Mouse (Mus musculus) neural tube, embryonic 12.5 days (tissue): ENCODE results near the gene 2310022B05Rik. TPM values are rescaled to one million over a fixed set of nuclear protein-coding genes. Genes with fewer than 3 reads are reported as not detected.

Source experiments
- ATAC-seq: fragments of 200-750 bp; cut with Nextera tagmentation; 2 replicates; pipeline ENCODE4 v1.8.0; 2017; ENCODE audit warnings: low read depth, mild to moderate bottlenecking, moderate TSS enrichment, moderate library complexity; ENCODE audit not compliant: low FRiP score
- H3K27ac ChIP-seq: fragments of 300-500 bp; sonication (generic); 2 replicates; pipeline ENCODE4 v1.5.1; 2016
- H3K27me3 ChIP-seq: fragments of 300-500 bp; sonication (generic); replicated peaks from 2 replicates; pipeline ENCODE4 v1.6.1; 2016; ENCODE audit warnings: mild to moderate bottlenecking
- H3K36me3 ChIP-seq: fragments of 300-500 bp; sonication (generic); 2 replicates; pipeline ENCODE4 v1.6.1; 2016; ENCODE audit warnings: mild to moderate bottlenecking
- H3K4me1 ChIP-seq: fragments of 300-500 bp; sonication (generic); 2 replicates; pipeline ENCODE4 v1.6.1; 2016
- H3K4me2 ChIP-seq: fragments of 300-500 bp; sonication (generic); replicated peaks from 2 replicates; pipeline ENCODE4 v1.6.1; 2016; ENCODE audit warnings: mild to moderate bottlenecking
- H3K4me3 ChIP-seq: fragments of 300-500 bp; sonication (generic); 2 replicates; pipeline ENCODE4 v1.5.1; 2016
- H3K9ac ChIP-seq: fragments of 300-500 bp; sonication (generic); 2 replicates; pipeline ENCODE4 v1.6.1; 2016; ENCODE audit warnings: mild to moderate bottlenecking
- H3K9me3 ChIP-seq: fragments of 300-500 bp; sonication (generic); 2 replicates; pipeline ENCODE4 v1.6.1; 2016; ENCODE audit warnings: mild to moderate bottlenecking
- WGBS: fragments of 180-500 bp; shearing (Covaris S2); methylation state at CpG from one replicate; pipeline ENCODE4 v1.1.7; 2016; 5-methylcytosine and 5-hydroxymethylcytosine counted together
- polyA plus RNA-seq: library from polyadenylated mRNA; unstranded; fragments of >200 nt; fragmentation: Nextera tagmentation; extraction: Ambion mirVana; gene quantifications from 2 replicates; pipeline ENCODE4 v1.2.1, GENCODE M21; 2016

Gene 2310022B05Rik
- polyA plus RNA-seq, 1 experiment from 2014 or later: 27.4 TPM

DNA sequence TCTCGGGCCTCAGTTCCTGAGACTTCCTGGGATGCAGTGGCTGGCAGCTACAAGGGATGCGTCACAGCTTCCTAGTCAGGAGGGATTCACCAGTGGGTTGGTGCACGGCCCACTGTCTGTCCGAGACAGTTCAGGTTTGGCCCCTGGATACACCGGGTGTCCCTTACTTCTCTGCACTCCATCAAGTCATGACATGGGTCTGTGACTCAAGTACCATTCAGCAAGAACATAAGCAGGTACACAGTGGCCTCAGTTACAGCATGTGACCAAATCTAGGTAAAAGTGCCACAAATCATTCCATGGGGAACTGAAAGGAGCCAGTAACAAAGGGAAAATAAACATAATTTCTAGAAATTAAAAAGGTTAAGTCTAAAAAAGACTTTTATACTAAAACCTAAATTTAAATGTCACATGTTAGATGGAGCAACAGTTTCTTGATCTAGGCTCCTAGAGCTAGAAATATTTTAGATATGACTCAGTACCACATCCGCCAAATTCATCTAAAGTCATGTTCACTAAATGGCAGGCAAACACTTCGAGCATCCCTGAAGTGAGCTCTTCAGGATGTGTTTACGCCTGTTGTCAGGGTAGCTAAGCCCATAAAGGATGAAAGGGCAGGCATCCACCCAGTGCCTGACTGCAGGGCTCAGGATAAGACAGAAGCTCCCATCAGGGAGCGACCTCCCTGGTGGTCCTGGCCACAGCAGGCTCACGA is 18.1 kb upstream of the 2310022B05Rik start:
- WGBS: 87% methylated on average over 10 of the region's 10 CpGs
- H3K4me2 ChIP-seq: no peak overlapping the region
- peaks cover 73% of the 10 kb centered on the region for H3K36me3 ChIP-seq
- H3K9ac ChIP-seq: no peak overlapping the region
- H3K27ac ChIP-seq: no peak overlapping the region
- no peak for ATAC-seq
- H3K4me1 ChIP-seq: no peaks in the 10 kb centered on the region
- H3K4me3 ChIP-seq: no peak overlapping the region
- H3K27me3 ChIP-seq: no peaks in the 10 kb centered on the region
- no peaks in the 10 kb centered on the region for H3K9me3 ChIP-seq

DNA sequence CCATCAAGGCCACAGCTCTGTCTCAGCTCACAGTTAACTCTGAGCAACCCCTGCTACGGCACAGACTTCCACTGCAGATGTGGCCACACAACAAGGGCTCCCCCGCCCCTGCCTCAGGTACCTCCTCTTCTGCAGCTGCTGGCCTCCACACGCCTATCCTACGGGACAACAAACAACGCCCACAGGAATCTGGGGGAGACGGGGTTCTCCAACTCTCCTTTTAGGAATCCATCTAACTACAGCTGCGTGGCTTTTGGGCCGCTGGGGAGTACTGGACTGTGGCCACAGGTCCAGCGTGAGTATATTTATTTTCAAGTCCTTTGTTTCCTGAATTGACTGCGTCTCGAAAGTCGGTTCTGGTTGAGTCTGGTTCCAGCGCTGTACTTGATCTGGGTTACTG is 15.1 kb upstream of the 2310022B05Rik start:
- Histone ChIP-seq H3K4me3 (no peak overlapping the region), H3K9me3 (no peaks in the 10 kb centered on the region), H3K27me3 (no peaks in the 10 kb centered on the region), H3K9ac (no peak overlapping the region), H3K4me2 (no peak overlapping the region), H3K27ac (no peak overlapping the region), H3K36me3 (peaks cover 69% of the 10 kb centered on the region), H3K4me1 (no peaks in the 10 kb centered on the region)
- no peak for ATAC-seq
- WGBS: 94% methylated on average over 13 of the region's 13 CpGs

DNA sequence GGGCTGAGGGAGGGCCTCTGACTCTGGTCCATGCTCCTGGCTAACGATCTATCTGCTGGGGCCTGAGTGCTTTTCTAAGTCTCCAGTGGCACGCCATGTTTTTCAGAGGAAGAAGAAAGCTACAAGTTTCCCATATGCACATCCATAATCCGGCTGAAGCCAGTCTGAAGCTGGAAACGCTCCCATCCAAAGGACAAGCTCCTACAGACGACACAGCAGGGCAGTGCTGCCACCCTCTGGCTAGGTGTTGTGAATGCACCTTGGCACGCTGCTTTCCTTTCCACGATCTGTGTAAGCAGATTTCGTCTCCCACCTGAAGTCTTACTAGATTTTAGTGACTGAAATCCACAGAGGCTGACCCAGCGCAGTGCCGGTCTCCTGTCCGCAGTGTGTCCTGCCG is 14.3 kb upstream of the 2310022B05Rik start:
- Histone ChIP-seq H3K4me2 (no peak overlapping the region), H3K27me3 (no peaks in the 10 kb centered on the region), H3K4me1 (no peaks in the 10 kb centered on the region), H3K27ac (no peak overlapping the region), H3K9me3 (no peaks in the 10 kb centered on the region), H3K9ac (no peak overlapping the region), H3K4me3 (no peak overlapping the region), H3K36me3 (peaks cover 71% of the 10 kb centered on the region)
- WGBS: 61% methylated on average over 12 of the region's 12 CpGs
- peak; percentile 74; the same call in 1 of the 2 replicates for ATAC-seq

DNA sequence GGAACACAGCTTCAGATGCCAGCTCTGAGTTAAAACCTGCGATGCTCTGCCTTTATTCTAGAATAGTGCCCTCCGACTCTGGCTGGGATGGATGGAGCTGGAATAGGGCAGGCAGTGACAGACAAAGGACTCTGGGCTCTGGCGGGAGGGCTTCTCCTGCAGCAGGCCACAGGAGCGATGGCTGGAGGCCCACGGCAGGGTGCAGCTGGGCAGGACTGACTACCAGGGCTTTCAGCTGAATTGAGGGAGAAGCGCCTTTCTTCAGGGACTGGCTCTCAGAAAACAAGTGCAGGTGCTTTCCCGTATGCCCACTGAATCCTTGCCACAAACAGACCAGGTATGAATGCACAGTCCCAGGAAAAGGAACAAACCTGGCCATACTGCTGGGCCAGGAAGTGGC is 13.9 kb upstream of the 2310022B05Rik start:
- Histone ChIP-seq H3K4me2 (no peak overlapping the region), H3K9me3 (no peaks in the 10 kb centered on the region), H3K9ac (no peak overlapping the region), H3K36me3 (peaks cover 75% of the 10 kb centered on the region), H3K4me1 (no peaks in the 10 kb centered on the region), H3K27ac (no peak overlapping the region), H3K4me3 (no peak overlapping the region), H3K27me3 (no peaks in the 10 kb centered on the region)
- WGBS: 91% methylated on average over 7 of the region's 7 CpGs
- 0 out of 2 replicates have a peak, but pooled peaks have one; percentile 29 for ATAC-seq

DNA sequence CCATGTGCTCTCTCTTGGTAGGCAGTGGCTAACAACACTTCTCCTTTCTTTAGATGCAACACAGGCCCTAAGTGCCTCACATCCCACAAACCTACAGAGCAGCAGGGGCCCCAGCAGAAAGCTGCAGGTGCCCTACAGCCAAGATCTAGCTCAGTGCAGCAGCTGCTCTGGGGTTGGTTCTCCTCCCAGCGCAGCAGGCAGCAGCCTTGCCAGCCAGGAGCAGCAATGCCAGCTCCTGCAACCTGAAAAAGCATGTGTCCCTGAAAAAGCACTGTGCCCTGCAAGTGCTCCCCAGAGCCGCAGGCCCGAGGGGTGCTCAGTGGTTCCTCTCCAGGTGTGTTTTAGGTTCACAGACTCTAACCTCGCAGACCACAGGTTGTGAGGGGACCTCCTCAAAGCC is 13.5 kb upstream of the 2310022B05Rik start:
- Histone ChIP-seq H3K27me3 (no peaks in the 10 kb centered on the region), H3K4me3 (no peak overlapping the region), H3K27ac (no peak overlapping the region), H3K4me1 (no peaks in the 10 kb centered on the region), H3K9ac (no peak overlapping the region), H3K9me3 (no peaks in the 10 kb centered on the region), H3K36me3 (peaks cover 73% of the 10 kb centered on the region), H3K4me2 (no peak overlapping the region)
- ATAC-seq: no peak
- WGBS: 92% methylated on average over 4 of the region's 4 CpGs

DNA sequence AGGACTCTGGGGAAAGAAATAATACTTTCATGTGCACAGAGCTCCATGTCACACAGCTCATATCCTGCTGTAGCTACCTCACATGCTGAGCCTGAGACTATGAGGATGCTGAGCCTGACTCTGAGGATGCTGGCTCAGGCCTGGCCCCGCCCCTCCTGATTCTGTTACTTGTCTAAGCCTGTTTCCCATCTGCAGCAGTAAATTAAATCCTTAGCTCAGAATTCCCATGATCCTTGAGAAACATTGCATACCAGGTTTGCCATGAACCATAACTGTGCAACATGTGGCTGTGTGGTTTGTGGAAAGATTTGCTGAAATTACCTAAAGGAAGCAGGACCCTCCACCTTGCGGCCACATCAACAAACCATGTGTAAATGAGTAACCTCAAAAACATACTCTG is 9.2 kb upstream of the 2310022B05Rik start:
- Histone ChIP-seq H3K4me3 (no peak overlapping the region), H3K4me1 (no peaks in the 10 kb centered on the region), H3K27ac (no peak overlapping the region), H3K27me3 (no peaks in the 10 kb centered on the region), H3K9ac (no peak overlapping the region), H3K9me3 (no peaks in the 10 kb centered on the region), H3K4me2 (no peak overlapping the region), H3K36me3 (peaks cover 49% of the 10 kb centered on the region)
- 92% methylated on average over 2 of the region's 2 CpGs for WGBS
- no peak for ATAC-seq

DNA sequence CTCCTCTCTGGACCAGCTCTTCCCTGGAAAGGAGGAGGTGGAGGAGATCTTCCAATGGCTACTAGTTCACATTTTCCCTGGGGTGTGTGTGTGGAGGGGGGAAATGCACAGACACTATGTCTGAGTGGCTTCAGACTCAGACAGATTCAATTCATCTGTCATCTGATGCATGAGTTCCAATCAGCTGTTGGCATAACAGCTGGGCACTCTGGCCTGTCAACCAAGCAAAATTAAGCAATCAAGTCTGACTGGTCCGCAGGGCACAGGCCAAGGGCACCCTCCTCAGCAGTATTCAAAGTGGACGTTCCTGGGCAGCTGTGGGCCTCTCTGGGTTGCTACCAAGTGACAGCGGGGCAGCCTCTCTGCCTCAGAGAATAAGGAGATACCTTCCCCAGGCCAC is 5.6 kb upstream of the 2310022B05Rik start:
- H3K9me3 ChIP-seq: no peaks in the 10 kb centered on the region
- no peak overlapping the region for H3K27ac ChIP-seq
- 81% methylated on average over 3 of the region's 3 CpGs for WGBS
- H3K36me3 ChIP-seq: peaks cover 23% of the 10 kb centered on the region
- no peak overlapping the region for H3K4me3 ChIP-seq
- no peak overlapping the region for H3K4me2 ChIP-seq
- H3K9ac ChIP-seq: no peak overlapping the region
- no peaks in the 10 kb centered on the region for H3K27me3 ChIP-seq
- no peaks in the 10 kb centered on the region for H3K4me1 ChIP-seq
- ATAC-seq: no peak

DNA sequence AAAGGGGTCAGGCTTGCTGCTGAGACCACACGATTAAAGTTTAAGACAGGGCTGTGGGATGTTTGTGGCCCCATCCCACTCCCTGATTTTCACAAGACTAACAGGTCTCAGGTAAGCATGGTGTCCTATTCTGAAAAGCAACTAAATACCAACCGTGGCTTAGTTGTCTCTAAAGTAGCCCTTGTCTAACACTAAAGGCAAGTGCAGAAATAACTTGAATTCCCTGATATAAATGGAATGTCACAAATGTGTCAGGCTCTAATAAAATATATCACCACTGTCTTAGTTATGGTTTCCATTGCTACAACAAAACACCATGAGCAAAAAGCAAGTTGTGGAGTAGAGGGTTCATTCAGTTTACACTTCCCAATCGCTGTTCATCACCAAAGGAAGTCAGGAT is 1.2 kb upstream of the 2310022B05Rik start:
- Histone ChIP-seq H3K9me3 (no peaks in the 10 kb centered on the region), H3K9ac (no peak overlapping the region), H3K4me2 (no peak overlapping the region), H3K4me3 (no peak overlapping the region), H3K4me1 (peaks cover 27% of the 10 kb centered on the region), H3K36me3 (no peaks in the 10 kb centered on the region), H3K27ac (no peak overlapping the region), H3K27me3 (no peaks in the 10 kb centered on the region)
- no peak for ATAC-seq
- WGBS: 86% methylated on average over 3 of the region's 3 CpGs

DNA sequence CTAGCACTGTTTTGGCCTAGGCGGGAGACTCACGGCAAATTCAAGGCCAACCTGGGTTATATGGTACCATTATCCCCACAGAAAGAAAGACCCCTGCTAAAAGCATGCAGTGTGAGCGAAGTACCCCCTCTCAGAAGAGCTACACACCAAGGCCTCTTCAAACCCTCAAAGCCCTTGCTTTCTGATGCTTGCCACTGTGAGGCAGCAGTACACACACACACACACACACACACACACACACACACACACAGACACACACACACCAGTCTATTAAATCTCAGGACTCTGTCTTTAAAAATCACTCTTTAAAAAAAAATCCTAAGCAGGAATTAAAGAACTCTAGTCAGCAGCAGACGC is 683 bp upstream of the 2310022B05Rik start:
- no peaks in the 10 kb centered on the region for H3K27me3 ChIP-seq
- H3K4me3 ChIP-seq: peak overlapping the region; percentile 80
- 50% methylated on average over 4 of the region's 4 CpGs for WGBS
- peaks cover 28% of the 10 kb centered on the region for H3K4me1 ChIP-seq
- peak overlapping the region; percentile 77; the same call in 1 of the 2 replicates for H3K27ac ChIP-seq
- peak; percentile 18; the same call in 1 of the 2 replicates for ATAC-seq
- peak overlapping the region; percentile 82 for H3K4me2 ChIP-seq
- H3K9me3 ChIP-seq: no peaks in the 10 kb centered on the region
- H3K9ac ChIP-seq: 0 out of 2 replicates have a peak overlapping the region, but pooled peaks have one; percentile 21
- H3K36me3 ChIP-seq: no peaks in the 10 kb centered on the region

DNA sequence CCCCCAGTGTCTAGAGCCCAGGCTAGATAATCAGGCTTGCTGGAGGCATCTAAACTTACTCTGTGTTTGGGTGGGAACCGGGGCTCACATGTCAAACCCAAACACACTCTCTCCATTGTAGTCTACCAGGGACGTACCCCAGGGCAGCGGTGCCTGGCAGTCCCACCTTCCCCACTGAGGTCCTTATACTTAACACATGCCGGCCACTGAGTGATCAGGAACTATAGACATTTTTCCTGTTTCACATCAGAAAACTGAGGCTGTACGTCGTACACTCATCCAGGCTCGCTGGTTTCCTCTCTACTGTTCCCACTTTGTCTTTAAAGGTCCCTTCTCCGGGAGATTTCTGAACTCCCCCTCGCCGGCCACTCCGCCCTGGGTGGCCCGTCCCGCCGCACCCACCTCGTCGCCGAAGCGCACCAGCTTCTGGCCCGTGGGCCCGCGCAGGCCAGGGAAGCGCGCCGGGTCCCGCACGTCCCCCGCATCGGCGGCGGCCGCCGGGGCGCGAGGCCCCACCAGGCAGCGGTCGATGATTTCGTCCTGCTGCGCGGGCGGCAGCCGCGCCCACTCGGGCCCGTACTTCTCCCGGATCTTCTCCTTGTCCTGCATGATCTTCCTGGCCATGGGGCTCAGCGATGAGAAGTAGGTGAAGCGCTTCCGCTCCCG is 590 bp downstream of the 2310022B05Rik start:
- peak overlapping the region; percentile 82 for H3K4me2 ChIP-seq
- WGBS: under 1% methylated on average over 49 of the region's 49 CpGs
- peak overlapping the region; percentile 88 for H3K9ac ChIP-seq
- H3K36me3 ChIP-seq: no peaks in the 10 kb centered on the region
- H3K4me1 ChIP-seq: peaks cover 35% of the 10 kb centered on the region
- peak; percentile 59 for ATAC-seq
- peak overlapping the region; percentile 80 for H3K4me3 ChIP-seq
- no peaks in the 10 kb centered on the region for H3K9me3 ChIP-seq
- H3K27me3 ChIP-seq: no peaks in the 10 kb centered on the region
- peak overlapping the region; percentile 77 for H3K27ac ChIP-seq

DNA sequence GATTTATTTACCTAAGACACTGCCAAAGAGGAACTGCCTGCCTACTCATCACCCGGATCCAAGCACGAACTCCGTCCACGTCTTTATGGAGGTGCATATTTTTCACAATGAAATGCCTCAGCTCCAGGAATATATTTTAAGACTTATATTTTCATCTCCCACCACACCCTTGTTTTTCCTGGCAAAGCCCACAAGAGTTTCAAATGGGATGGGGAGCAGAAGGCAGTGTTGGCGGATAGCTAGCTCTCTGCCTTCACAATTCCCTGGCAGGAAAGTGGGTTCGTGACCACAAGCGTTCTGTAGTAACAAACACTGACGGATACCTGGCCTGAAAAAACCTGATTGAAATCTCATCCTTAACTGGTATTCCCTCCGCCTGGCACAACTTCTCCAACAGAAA is 1.4 kb downstream of the 2310022B05Rik start:
- H3K4me1 ChIP-seq: peaks cover 35% of the 10 kb centered on the region
- no peak for ATAC-seq

DNA sequence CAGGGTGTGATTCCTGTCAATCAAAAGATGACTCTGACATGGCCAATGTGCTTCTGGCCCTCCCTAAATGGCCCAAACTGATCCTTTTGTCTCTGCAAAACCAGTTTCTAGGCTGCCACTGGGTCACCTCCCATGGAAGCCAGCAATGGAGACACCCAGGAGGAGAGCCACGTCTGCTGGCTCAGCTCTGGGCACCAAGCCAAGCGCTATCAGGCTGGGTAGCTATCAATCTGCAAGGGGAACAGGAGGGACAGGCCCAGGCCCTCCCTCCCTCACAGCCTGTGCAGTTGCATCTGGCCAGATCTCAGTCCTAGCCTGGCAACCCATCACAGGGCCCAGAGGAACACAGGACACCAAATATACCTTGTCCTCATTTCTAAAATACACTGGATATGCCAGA is 4.8 kb downstream of the 2310022B05Rik start:
- H3K36me3 ChIP-seq: no peaks in the 10 kb centered on the region; the same call in 1 of the 2 replicates
- no peak overlapping the region for H3K4me3 ChIP-seq
- H3K27me3 ChIP-seq: no peaks in the 10 kb centered on the region
- H3K27ac ChIP-seq: no peak overlapping the region
- peak; percentile 32 for ATAC-seq
- H3K4me1 ChIP-seq: peaks cover 47% of the 10 kb centered on the region
- no peak overlapping the region for H3K9ac ChIP-seq
- H3K9me3 ChIP-seq: no peaks in the 10 kb centered on the region
- no peak overlapping the region for H3K4me2 ChIP-seq
- 40% methylated on average over 2 of the region's 2 CpGs for WGBS

More for the DNA sequence above, 1.4 kb downstream of the 2310022B05Rik start:
- Histone ChIP-seq H3K9me3 (no peaks in the 10 kb centered on the region), H3K9ac (peak overlapping the region; percentile 88), H3K4me3 (peak overlapping the region; percentile 80), H3K27ac (no peak overlapping the region), H3K27me3 (no peaks in the 10 kb centered on the region), H3K4me2 (peak overlapping the region; percentile 82), H3K36me3 (no peaks in the 10 kb centered on the region)
- 52% methylated on average over 9 of the region's 9 CpGs for WGBS
